Mouse (Mus musculus): ENCODE data around the gene Vps11.

DNA sequence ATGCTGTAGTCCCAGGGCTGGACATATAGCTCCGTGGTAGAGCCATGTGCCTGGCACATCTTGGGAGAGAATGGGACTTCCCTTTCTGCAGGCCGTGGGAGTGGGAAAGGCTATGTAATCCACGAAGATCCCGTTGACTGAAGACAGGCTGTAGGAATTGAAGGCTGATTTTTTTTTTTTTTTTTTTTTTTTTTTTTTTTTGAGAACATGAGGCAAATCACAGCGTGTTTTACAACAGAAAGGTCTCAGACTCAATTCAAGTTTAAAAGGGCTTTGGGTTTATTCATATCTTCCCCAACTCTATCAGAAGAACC lies 25.4 kb downstream of the Vps11 start:
- no peak for TF ChIP-seq CTCF (IDR thresholded peaks at IDR 0.05; ENCODE audit: low read depth)
- peak; percentile 3; the same call in 1 of the 2 replicates for TF ChIP-seq EP300 (IDR thresholded peaks at IDR 0.05; ENCODE audit: low read depth)
